Mouse (Mus musculus) limb, embryonic 12.5 days (tissue): Measurements from ENCODE around the gene Irf2bp1. TPM values are rescaled to one million over a fixed set of nuclear protein-coding genes. Genes with fewer than 3 reads are reported as not detected.

Source experiments
- ATAC-seq: fragments of 200-750 bp; cut with Nextera tagmentation; 2 replicates; pipeline ENCODE4 v1.8.0; 2017; ENCODE audit warnings: low read depth, moderate TSS enrichment; ENCODE audit not compliant: insufficient number of reproducible peaks, insufficient read depth, low FRiP score, low TSS enrichment
- H3K27ac ChIP-seq: fragments of 300-500 bp; sonication (generic); 2 replicates; pipeline ENCODE4 v1.5.1; 2016; ENCODE audit warnings: mild to moderate bottlenecking, moderate library complexity
- H3K27me3 ChIP-seq: fragments of 300-500 bp; sonication (generic); 2 replicates; pipeline ENCODE4 v1.6.1; 2016; ENCODE audit warnings: mild to moderate bottlenecking, moderate library complexity
- H3K36me3 ChIP-seq: fragments of 300-500 bp; sonication (generic); 2 replicates; pipeline ENCODE4 v1.6.1; 2016; ENCODE audit warnings: mild to moderate bottlenecking, moderate library complexity
- H3K4me1 ChIP-seq: fragments of 300-500 bp; sonication (generic); replicated peaks from 2 replicates; pipeline ENCODE4 v1.6.1; 2016
- H3K4me2 ChIP-seq: fragments of 300-500 bp; sonication (generic); 2 replicates; pipeline ENCODE4 v1.6.1; 2016; ENCODE audit warnings: mild to moderate bottlenecking, moderate library complexity
- H3K4me3 ChIP-seq: fragments of 300-500 bp; sonication (generic); replicated peaks from 2 replicates; pipeline ENCODE4 v1.5.1; 2016; ENCODE audit warnings: mild to moderate bottlenecking
- H3K9ac ChIP-seq: fragments of 300-500 bp; sonication (generic); replicated peaks from 2 replicates; pipeline ENCODE4 v1.6.1; 2016; ENCODE audit warnings: mild to moderate bottlenecking, moderate library complexity
- H3K9me3 ChIP-seq: fragments of 300-500 bp; sonication (generic); 2 replicates; pipeline ENCODE4 v1.6.1; 2016; ENCODE audit warnings: mild to moderate bottlenecking, moderate library complexity
- WGBS: fragments of 180-500 bp; shearing (Covaris S2); methylation state at CpG from one replicate; pipeline ENCODE4 v1.1.7; 2016; 5-methylcytosine and 5-hydroxymethylcytosine counted together
- polyA plus RNA-seq: library from polyadenylated mRNA; unstranded; fragments of >200 nt; fragmentation: Nextera tagmentation; extraction: Ambion mirVana; gene quantifications from 2 replicates; pipeline ENCODE4 v1.2.1, GENCODE M21; 2016

The Irf2bp1 gene
- polyA plus RNA-seq, 1 experiment from 2014 or later, result 44.4 TPM

DNA sequence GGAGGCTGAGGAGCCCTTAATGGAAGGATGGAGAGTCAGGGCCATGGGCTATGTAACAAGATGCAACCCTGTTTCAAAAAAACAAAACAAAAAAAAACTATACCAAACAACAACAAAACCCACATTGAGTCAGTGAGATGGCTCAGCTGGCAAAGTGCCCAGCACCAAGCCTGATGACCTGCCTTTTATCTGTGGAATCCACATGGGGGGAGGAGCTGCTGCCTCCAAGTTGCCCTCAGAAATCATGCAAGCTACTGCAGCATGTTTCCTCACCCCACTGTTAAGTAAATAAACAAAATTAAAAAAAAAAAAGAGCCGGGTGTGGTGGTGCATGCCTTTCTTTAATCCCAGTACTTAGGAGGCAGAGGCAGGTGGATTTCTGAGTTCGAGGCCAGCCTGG is 17.3 kb upstream of the Irf2bp1 start:
- H3K27ac ChIP-seq, result no peak overlapping the region
- ATAC-seq, result no peak
- no peaks in the 10 kb centered on the region for H3K9me3 ChIP-seq
- no peak overlapping the region for H3K9ac ChIP-seq
- 74% methylated on average over 2 of the region's 2 CpGs for WGBS
- H3K27me3 ChIP-seq, result peaks cover 17% of the 10 kb centered on the region
- peaks cover 6% of the 10 kb centered on the region; the same call in 1 of the 2 replicates for H3K4me1 ChIP-seq
- no peak overlapping the region for H3K4me3 ChIP-seq
- no peaks in the 10 kb centered on the region for H3K36me3 ChIP-seq
- H3K4me2 ChIP-seq, result no peak overlapping the region

DNA sequence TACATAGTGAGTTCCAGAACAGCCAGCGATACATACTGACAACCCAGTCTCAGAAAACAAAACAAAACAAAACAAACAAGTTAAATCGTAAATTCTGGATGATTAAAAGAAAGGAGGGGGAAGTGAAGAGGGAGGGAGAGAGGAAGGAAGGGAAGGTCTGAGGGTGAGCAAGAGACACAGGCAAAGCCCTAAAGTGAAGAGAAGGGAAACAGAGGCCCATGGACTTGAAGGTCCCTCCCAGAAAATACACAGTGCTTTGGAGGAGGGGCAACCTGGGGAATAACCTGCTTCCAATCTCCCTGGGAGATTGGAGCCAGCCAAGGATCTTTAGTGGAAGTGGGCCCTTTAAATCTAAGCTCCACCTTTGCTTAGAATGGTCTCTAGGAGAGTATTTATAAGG is 16.7 kb upstream of the Irf2bp1 start, which contains the start of gene Nanos2:
Gene Nanos2 (plus strand): TSS at position 301 of the 400 bp plus-strand sequence.
- H3K9me3 ChIP-seq, result no peaks in the 10 kb centered on the region
- peaks cover 23% of the 10 kb centered on the region for H3K27me3 ChIP-seq
- no peak within 1 kb of the TSS for H3K9ac ChIP-seq
- H3K4me3 ChIP-seq, result no peak within 1 kb of the TSS
- H3K36me3 ChIP-seq, result no peaks in the 10 kb centered on the region
- WGBS, result 56% methylated on average over 2 of the region's 2 CpGs
- H3K27ac ChIP-seq, result no peak within 1 kb of the TSS
- no peak for ATAC-seq
- peaks cover 12% of the 10 kb centered on the region; the same call in 1 of the 2 replicates for H3K4me1 ChIP-seq
- H3K4me2 ChIP-seq, result no peak within 1 kb of the TSS

DNA sequence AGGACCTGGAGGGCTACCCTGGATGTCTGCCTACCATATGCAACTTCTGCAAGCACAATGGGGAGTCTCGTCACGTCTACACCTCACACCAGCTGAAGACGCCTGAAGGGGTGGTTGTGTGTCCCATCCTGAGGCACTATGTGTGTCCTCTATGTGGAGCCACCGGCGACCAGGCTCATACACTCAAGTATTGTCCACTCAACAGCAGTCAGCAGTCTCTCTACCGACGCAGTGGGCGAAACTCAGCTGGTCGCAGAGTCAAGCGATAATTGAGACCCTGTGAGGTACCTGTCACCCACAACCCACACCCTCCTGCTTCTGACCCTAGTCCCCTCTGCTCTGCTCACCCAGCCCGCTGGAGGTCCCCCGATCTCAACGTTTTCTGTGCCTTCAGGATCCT is 16.1 kb upstream of the Irf2bp1 start:
- 68% methylated on average over 13 of the region's 13 CpGs for whole genome bisulfite sequencing
- Histone ChIP-seq H3K9me3 (no peaks in the 10 kb centered on the region), H3K9ac (no peak overlapping the region), H3K27me3 (peaks cover 30% of the 10 kb centered on the region), H3K4me1 (peaks cover 15% of the 10 kb centered on the region; the same call in 1 of the 2 replicates), H3K4me3 (no peak overlapping the region), H3K27ac (no peak overlapping the region), H3K4me2 (no peak overlapping the region), H3K36me3 (no peaks in the 10 kb centered on the region)
- ATAC-seq, result no peak

DNA sequence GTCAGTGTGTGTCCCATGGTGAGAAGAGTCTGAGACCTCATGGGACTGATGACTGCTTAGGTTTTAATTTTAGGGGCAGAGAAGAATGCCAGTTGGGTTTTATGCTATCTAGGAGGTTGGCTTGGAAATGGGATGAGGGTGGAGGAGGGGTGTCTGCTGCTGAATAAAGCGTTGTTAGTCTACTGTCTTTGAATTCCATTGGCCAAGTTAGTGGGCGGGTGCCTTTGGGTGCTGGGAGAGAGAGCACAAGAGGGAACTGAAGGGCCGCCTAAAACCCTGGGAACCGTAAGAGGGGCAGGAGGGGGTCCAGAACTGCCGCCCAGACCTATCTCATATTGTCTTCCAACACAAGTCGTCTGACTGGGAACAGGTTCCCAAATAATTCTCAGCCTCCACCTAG is 15.1 kb upstream of the Irf2bp1 start:
- peaks cover 40% of the 10 kb centered on the region for H3K27me3 ChIP-seq
- no peak overlapping the region for H3K4me3 ChIP-seq
- no peak for ATAC-seq
- no peaks in the 10 kb centered on the region for H3K9me3 ChIP-seq
- no peaks in the 10 kb centered on the region for H3K36me3 ChIP-seq
- no peak overlapping the region for H3K9ac ChIP-seq
- WGBS, result 69% methylated on average over 6 of the region's 6 CpGs
- no peak overlapping the region for H3K4me2 ChIP-seq
- H3K27ac ChIP-seq, result no peak overlapping the region
- peaks cover 15% of the 10 kb centered on the region; the same call in 1 of the 2 replicates for H3K4me1 ChIP-seq

DNA sequence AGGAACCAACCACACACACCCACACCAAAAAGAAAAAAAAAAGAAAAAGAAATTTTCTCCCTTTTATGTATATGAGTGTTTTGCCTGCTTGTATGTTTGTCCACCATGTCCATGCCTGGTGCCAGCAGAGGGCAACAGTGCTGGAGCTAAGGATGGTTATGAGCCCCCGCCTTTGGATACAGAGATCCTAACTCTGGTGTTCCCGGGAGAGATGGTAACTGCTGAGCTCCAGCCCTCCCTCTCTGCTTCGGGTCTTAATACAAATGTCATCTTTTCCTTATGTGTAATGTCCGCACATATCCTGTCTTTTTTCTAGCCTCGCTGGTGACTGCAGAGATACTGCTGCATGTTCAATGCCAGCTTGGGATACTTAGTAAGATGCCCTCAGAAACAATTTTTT is 13.8 kb upstream of the Irf2bp1 start:
- Histone ChIP-seq H3K4me1 (peaks cover 15% of the 10 kb centered on the region; the same call in 1 of the 2 replicates), H3K4me2 (peak overlapping the region; percentile 84), H3K27ac (peak overlapping the region; percentile 84), H3K4me3 (peak overlapping the region; percentile 56), H3K9ac (no peak overlapping the region), H3K36me3 (peaks cover 4% of the 10 kb centered on the region; the same call in 1 of the 2 replicates), H3K27me3 (peaks cover 44% of the 10 kb centered on the region), H3K9me3 (no peaks in the 10 kb centered on the region)
- WGBS, result 13% methylated on average over 5 of the region's 5 CpGs
- ATAC-seq, result no peak

DNA sequence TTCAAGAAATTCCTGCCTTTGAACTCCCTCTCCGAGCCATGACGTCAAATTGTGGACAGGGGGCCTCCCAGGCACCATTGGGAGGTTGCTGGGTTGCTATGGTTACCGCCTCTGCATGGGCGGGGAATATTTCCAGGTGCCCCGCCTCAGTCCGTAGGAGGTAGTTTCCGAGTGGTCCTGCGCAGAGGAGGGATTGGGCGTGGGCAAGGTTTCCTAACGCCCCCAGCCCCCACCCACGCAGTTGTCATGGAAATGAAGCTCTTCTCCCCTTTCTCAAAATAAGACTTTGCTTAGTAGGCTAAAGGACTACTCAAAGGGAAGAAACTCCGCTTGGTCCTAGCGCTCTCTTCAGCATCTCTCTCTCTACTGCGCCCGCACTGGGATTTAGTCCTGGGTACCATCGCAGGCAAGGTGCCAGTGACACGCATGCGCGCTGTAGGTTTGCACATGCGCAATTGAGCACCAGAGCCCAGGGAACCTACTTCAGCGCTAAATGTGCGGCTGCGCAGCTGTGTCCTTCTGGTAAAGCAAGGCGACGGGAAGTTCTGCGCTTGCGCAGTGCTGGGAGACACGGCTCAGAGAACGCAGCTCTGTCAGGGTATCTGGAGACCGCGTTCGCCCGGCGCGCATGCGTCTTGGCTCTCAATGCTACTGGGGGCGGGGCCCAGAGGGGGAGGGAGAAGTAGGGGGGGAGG is 13.1 kb upstream of the Irf2bp1 start, which contains the start of gene Mypop:
Gene Mypop (plus strand): TSS at position 645 of the 695 bp plus-strand sequence.
- H3K4me1 ChIP-seq, result peaks cover 15% of the 10 kb centered on the region; the same call in 1 of the 2 replicates
- peak within 1 kb of the TSS; percentile 56 for H3K4me3 ChIP-seq
- under 1% methylated on average over 37 of the region's 37 CpGs for WGBS
- peak; percentile 92 for ATAC-seq
- peaks cover 8% of the 10 kb centered on the region; the same call in 1 of the 2 replicates for H3K36me3 ChIP-seq
- no peaks in the 10 kb centered on the region for H3K9me3 ChIP-seq
- H3K27ac ChIP-seq, result peak within 1 kb of the TSS; percentile 84
- H3K4me2 ChIP-seq, result peak within 1 kb of the TSS; percentile 84
- peaks cover 44% of the 10 kb centered on the region for H3K27me3 ChIP-seq
- peak within 1 kb of the TSS; percentile 63 for H3K9ac ChIP-seq

DNA sequence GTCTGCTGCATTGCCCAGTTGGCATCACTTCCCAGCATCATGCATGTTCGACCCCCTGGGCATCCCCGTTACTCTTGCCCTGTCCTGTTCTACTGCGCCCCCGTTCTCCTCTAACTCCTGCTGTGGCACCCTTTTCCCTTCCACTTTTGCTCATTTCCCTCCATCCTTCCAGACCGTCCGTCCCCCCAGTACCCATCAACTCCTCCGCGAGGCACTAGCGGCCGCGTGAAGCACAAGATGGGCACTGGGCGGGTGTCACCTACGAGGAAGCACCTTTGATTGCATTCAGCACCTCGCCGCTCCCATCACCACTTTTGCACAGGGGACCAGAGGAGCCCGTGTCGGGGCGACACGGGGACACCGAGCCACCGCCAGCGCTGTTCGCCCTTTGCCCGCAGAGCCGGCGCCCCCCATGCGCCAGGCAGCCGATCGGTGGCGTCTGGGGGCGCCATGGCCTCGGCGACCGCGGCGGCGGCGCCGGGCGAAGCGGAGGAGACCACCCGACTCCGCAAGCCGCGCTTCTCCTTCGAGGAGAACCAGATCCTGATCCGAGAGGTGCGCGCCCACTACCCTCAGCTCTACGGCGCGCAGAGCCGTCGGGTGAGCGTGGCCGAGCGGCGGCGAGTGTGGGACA is 12.1 kb upstream of the Irf2bp1 start:
- Histone ChIP-seq H3K27me3 (peaks cover 44% of the 10 kb centered on the region), H3K4me2 (peak overlapping the region; percentile 84), H3K4me3 (peak overlapping the region; percentile 56), H3K36me3 (peaks cover 17% of the 10 kb centered on the region; the same call in 1 of the 2 replicates), H3K9me3 (no peaks in the 10 kb centered on the region), H3K9ac (peak overlapping the region; percentile 63), H3K4me1 (peaks cover 15% of the 10 kb centered on the region; the same call in 1 of the 2 replicates), H3K27ac (no peak overlapping the region)
- ATAC-seq, result 0 out of 2 replicates have a peak, but pooled peaks have one; percentile 3
- WGBS, result 1% methylated on average over 54 of the region's 59 CpGs

DNA sequence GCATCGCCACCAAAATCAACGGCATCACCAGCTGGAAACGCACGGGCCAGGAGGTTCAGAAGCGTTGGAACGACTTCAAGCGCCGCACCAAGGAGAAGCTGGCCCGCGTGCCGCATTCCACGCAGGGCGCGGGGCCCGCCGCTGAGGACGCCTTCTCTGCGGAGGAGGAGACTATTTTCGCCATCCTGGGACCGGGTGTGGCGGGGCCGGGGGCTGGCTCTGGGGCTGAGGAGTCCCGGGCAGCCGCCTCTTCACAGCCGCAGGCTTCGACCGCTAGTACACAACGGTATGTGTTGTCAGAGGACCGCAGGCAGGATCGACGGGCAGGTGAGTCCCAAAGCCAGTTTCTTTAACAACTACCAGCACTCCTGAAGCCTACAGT is 11.6 kb upstream of the Irf2bp1 start:
- Histone ChIP-seq H3K36me3 (peaks cover 19% of the 10 kb centered on the region; the same call in 1 of the 2 replicates), H3K4me2 (peak overlapping the region; percentile 84), H3K4me1 (peaks cover 15% of the 10 kb centered on the region; the same call in 1 of the 2 replicates), H3K27ac (no peak overlapping the region), H3K9ac (peak overlapping the region; percentile 63), H3K4me3 (peak overlapping the region; percentile 56), H3K9me3 (no peaks in the 10 kb centered on the region), H3K27me3 (peaks cover 44% of the 10 kb centered on the region)
- no peak for ATAC-seq
- WGBS, result 3% methylated on average over 31 of the region's 31 CpGs

DNA sequence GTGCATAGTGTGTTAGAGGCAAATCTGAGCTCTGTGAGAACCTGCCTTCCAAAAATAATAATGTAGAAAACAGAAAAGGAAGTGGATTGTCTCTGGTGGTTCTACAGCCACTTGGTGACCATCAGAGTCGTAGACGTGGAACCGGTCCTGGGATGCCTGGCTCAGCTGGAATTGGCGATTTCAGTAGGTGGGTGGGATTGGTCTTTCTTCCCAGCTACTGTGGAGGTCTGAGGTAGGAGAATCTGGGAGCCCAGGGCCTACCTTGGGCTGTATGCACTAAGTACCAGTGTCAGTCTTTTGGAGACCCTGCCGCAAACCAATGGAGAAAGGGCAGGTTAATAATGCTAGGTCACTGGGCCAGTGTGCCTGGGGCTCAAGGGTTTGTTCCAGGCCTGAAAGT is 10.8 kb upstream of the Irf2bp1 start:
- H3K9ac ChIP-seq, result no peak overlapping the region
- H3K27me3 ChIP-seq, result peaks cover 40% of the 10 kb centered on the region
- H3K4me3 ChIP-seq, result peak overlapping the region; percentile 56
- H3K4me2 ChIP-seq, result peak overlapping the region; percentile 84
- no peak overlapping the region for H3K27ac ChIP-seq
- H3K36me3 ChIP-seq, result peaks cover 22% of the 10 kb centered on the region; the same call in 1 of the 2 replicates
- H3K9me3 ChIP-seq, result no peaks in the 10 kb centered on the region
- H3K4me1 ChIP-seq, result peaks cover 15% of the 10 kb centered on the region; the same call in 1 of the 2 replicates
- no peak for ATAC-seq
- 87% methylated on average over 5 of the region's 5 CpGs for WGBS

DNA sequence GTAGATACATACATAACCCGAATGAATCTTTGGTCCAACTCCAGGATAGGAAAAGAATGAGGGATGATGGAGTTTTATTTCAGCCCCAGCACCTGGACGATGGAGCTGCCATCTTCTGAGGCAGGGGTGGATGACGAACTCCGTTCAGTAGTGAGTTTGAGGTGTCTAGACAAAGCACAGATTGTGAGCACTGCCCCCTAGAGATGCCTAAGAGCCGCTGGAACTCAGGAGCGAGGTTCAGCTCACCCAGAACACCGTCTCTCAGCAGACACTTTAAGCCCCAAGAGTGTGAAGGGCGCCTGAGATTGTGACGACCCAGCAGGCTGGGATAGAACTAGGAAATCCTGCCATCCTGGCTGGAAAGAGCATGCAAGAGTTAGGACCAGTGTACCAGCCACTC is 5.0 kb upstream of the Irf2bp1 start:
- no peak overlapping the region for H3K27ac ChIP-seq
- H3K4me1 ChIP-seq, result peaks cover 9% of the 10 kb centered on the region
- no peaks in the 10 kb centered on the region for H3K9me3 ChIP-seq
- peaks cover 28% of the 10 kb centered on the region; the same call in 1 of the 2 replicates for H3K36me3 ChIP-seq
- WGBS, result 48% methylated on average over 9 of the region's 9 CpGs
- no peak overlapping the region for H3K9ac ChIP-seq
- H3K4me2 ChIP-seq, result no peak overlapping the region
- H3K4me3 ChIP-seq, result no peak overlapping the region
- ATAC-seq, result no peak
- peaks cover 3% of the 10 kb centered on the region; the same call in 1 of the 2 replicates for H3K27me3 ChIP-seq

DNA sequence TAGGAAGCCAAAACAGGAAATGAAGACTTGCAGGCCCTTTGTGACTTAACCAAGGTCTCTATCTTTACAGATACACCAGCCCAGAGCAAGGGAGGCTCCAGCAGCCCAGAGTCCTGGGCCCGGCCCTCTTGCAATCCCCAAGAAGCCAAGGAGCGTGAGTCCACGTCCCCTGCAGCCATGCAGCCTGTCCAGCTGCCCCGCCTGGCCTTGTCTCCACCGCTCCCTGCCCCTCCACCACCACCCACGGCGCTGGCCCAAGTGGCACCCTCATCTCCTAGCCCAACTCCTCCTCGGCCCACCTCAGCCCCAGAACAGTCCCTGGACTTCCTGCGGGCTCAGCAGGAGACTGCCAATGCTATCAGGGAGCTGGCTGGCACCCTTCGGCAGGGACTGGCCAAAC is 3.4 kb upstream of the Irf2bp1 start:
- 48% methylated on average over 10 of the region's 10 CpGs for WGBS
- Histone ChIP-seq H3K4me1 (peaks cover 19% of the 10 kb centered on the region), H3K27ac (peak overlapping the region; percentile 17; the same call in 1 of the 2 replicates), H3K36me3 (peaks cover 27% of the 10 kb centered on the region), H3K4me2 (peak overlapping the region; percentile 56), H3K27me3 (no peaks in the 10 kb centered on the region), H3K9ac (peak overlapping the region; percentile 57), H3K4me3 (peak overlapping the region; percentile 33), H3K9me3 (no peaks in the 10 kb centered on the region)
- no peak for ATAC-seq
